Mouse (Mus musculus) cortical plate, adult 2 months (tissue): ENCODE results near the gene Gucy2c.

Source experiments
- CTCF ChIP-seq: fragments of 200-500 bp; IDR thresholded peaks from 2 replicates; pipeline ENCODE4 v1.5.1; 2011; ENCODE audit warnings: mild to moderate bottlenecking, control low read depth, low read length; ENCODE audit not compliant: insufficient read depth; ENCODE audit errors: extremely low read depth
- POLR2A ChIP-seq: fragments of 200-500 bp; IDR thresholded peaks from 2 replicates; pipeline ENCODE4 v1.6.1; 2011; ENCODE audit warnings: mild to moderate bottlenecking, low read length, control low read depth; ENCODE audit not compliant: insufficient read depth; ENCODE audit errors: extremely low read depth

DNA sequence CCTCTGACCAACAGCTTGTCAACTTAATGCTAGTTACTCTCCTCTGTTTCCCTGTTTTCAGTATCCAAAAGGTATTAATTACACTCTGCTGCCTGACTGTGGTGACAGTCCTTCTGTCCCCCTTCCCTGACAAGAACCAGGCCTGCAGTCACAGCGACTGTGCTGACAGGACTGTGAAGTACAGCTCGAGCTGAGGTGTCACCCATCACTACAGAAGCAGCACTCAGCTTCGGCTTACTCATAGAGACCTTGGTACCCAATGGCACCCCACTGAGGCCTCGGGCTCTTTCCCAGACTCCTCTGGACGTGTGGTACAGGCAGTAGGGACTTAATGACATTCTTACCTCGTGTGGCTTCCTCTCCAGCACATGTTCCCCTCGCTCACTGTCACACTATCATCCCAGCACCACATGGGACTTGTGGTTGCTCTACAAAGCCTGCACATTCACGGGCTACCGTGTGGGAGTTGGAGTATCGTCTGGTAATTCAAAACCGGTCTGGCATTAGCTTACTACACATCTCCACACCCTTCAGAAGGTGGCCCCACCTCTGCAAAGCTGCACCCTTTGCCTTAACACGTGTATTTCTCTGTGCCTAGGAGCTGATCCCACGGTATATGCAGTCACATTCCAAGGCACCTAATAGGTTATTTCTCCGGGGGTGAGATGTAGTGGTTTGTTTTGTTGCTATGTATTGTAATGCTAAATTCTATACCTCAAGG, 113.1 kb downstream of the Gucy2c start:
- no peak for TF ChIP-seq POLR2A
- TF ChIP-seq CTCF: no peak
